In genomic region chr17:69187794-69188193, GRCm38 (mm10) we compare ENCODE assay signal across 24 mouse cellular contexts.
"Had no signal": no experiment of that assay in that cellular context is flagged by ENCODE, and none has a peak within 500 bp of the region (broad histone marks: within the 10 kb centered on the region; RNA-seq: fewer than 3 reads in every experiment).

No protein-coding gene starts in this region.

- ATAC-seq: hindbrain, embryonic 16.5 days; intestine, embryonic 16.5 days had no signal

- DNase-seq: gastrocnemius, postnatal 14 days; gastrocnemius, postnatal 36 days; heart, adult 11 months; heart, adult 2 months; heart, postnatal 14 days; heart, postnatal 36 days; kidney, adult 11 months; kidney, adult 2 months; kidney, adult 9 months; kidney, postnatal 14 days; kidney, postnatal 36 days; layer of hippocampus, adult 9-11 months; layer of hippocampus, postnatal 36 days; left cerebral cortex, postnatal 4 days had no signal

- H3K36me3 ChIP-seq: heart, embryonic 13.5 days; heart, embryonic 15.5 days; hindbrain, embryonic 12.5 days; kidney, embryonic 15.5 days; limb, embryonic 13.5 days; limb, embryonic 15.5 days had no signal

- H3K27me3 ChIP-seq: heart, embryonic 13.5 days; heart, embryonic 15.5 days; hindbrain, embryonic 12.5 days; kidney, embryonic 15.5 days; limb, embryonic 13.5 days; limb, embryonic 15.5 days had no signal

- H3K9me3 ChIP-seq: heart, embryonic 13.5 days; heart, embryonic 15.5 days; hindbrain, embryonic 12.5 days; kidney, embryonic 15.5 days; limb, embryonic 13.5 days; limb, embryonic 15.5 days had no signal

- H3K4me2 ChIP-seq: heart, embryonic 11.5 days; heart, embryonic 13.5 days; heart, embryonic 15.5 days; hindbrain, embryonic 12.5 days; kidney, embryonic 15.5 days; limb, embryonic 13.5 days; limb, embryonic 15.5 days had no signal

- H3K27ac ChIP-seq: heart, adult 2 months; heart, embryonic 13.5 days; heart, embryonic 15.5 days; hindbrain, embryonic 12.5 days; kidney, embryonic 15.5 days; kidney, postnatal 0 days; limb, embryonic 13.5 days; limb, embryonic 15.5 days had no signal

- H3K4me3 ChIP-seq: heart, adult 2 months; heart, embryonic 13.5 days; heart, embryonic 15.5 days; hindbrain, embryonic 12.5 days; kidney, embryonic 15.5 days; limb, embryonic 13.5 days; limb, embryonic 15.5 days had no signal

- H3K9ac ChIP-seq: heart, embryonic 13.5 days; heart, embryonic 15.5 days; hindbrain, embryonic 12.5 days; kidney, embryonic 15.5 days; limb, embryonic 13.5 days; limb, embryonic 15.5 days had no signal
